Mouse (Mus musculus) E14TG2a.4 (cell line): ENCODE data around the gene Boc.

Source experiments
- H3K27me3 ChIP-seq: 2 replicates; pipeline ENCODE4 v1.6.1; 2014; ENCODE audit warnings: low read length, control low read depth; ENCODE audit not compliant: insufficient read depth
- H3K36me3 ChIP-seq: 2 replicates; pipeline ENCODE4 v1.6.1; 2014; ENCODE audit warnings: low read length, control low read depth; ENCODE audit not compliant: insufficient read depth
- H3K4me1 ChIP-seq: replicated peaks from 2 replicates; pipeline ENCODE4 v1.6.1; 2014; ENCODE audit warnings: low read depth, low read length, control low read depth
- H3K4me3 ChIP-seq: replicated peaks from 2 replicates; pipeline ENCODE4 v1.5.1; 2014; ENCODE audit warnings: mild to moderate bottlenecking, low read length
- H3K9me3 ChIP-seq: 2 replicates; pipeline ENCODE4 v1.6.1; 2014; ENCODE audit warnings: low read length, control low read depth
- CTCF ChIP-seq: conservative IDR thresholded peaks from 2 replicates; pipeline ENCODE4 v1.5.1; 2014; ENCODE audit warnings: low read length
- NANOG ChIP-seq: IDR thresholded peaks from 2 replicates; pipeline ENCODE4 v1.6.1; 2014; ENCODE audit warnings: borderline replicate concordance, low read length, mixed read lengths
- POU5F1 ChIP-seq: IDR thresholded peaks from 2 replicates; pipeline ENCODE4 v1.6.1; 2014; ENCODE audit warnings: low read length, borderline replicate concordance

The Boc gene

DNA sequence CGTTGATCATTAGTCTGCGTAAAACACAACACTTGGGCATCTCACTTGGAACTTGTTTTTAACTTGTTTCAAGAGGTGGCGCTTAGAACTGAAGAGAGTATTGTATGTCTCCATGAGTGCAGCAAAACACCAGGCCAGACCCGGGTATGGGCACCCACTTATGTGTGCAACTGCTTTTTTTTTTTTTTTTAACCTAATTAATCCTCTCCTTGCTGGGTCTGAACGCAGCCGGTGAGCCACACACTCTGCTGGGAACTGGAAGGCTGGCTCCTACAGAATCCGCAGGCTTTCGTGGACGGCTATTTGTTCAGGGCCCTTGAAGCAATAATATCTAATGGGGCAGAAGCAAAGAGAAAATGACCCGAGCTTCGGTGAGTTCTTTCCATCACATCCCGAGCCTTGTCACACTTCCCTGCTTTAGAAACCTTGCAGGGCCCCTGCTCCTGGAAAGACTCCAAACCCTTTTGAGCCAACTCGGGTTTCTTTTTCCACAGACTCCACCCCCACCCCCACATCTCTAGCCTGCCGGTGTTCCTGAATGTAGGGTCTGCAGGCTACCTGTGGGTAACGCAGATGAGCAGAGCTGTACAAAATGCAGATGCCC, 20.8 kb upstream of the Boc start:
- Histone ChIP-seq H3K36me3 (no peaks in the 10 kb centered on the region), H3K4me1 (peaks cover 26% of the 10 kb centered on the region), H3K27me3 (peaks cover 21% of the 10 kb centered on the region), H3K9me3 (peaks cover 12% of the 10 kb centered on the region), H3K4me3 (peak overlapping the region; percentile 48)
- TF ChIP-seq POU5F1 (no peak), NANOG (no peak), CTCF (no peak)

DNA sequence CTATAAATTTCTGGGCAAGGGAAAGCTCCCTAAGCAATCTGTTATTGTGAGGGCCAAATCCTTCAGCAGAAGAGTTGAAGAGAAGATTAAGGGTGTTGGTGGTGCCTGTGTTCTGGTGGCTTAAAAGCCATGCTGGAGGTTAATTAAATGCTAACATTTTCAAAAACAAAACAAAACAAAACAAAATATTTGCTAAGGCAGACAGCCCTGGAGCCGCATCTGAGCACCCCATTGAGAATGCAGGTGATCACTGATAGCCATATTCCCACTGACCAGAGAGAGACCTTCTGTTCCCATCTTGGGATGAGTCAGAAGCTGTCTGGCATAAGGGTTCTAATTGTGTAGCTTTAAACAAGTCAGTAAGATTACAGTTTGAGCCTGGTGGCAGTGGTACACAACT, 19.9 kb upstream of the Boc start:
- H3K9me3 ChIP-seq = peaks cover 12% of the 10 kb centered on the region
- peaks cover 21% of the 10 kb centered on the region for H3K4me1 ChIP-seq
- no peak overlapping the region for H3K4me3 ChIP-seq
- no peak for TF ChIP-seq POU5F1
- no peak for TF ChIP-seq NANOG
- no peak for TF ChIP-seq CTCF
- H3K27me3 ChIP-seq = peaks cover 13% of the 10 kb centered on the region
- no peaks in the 10 kb centered on the region for H3K36me3 ChIP-seq

DNA sequence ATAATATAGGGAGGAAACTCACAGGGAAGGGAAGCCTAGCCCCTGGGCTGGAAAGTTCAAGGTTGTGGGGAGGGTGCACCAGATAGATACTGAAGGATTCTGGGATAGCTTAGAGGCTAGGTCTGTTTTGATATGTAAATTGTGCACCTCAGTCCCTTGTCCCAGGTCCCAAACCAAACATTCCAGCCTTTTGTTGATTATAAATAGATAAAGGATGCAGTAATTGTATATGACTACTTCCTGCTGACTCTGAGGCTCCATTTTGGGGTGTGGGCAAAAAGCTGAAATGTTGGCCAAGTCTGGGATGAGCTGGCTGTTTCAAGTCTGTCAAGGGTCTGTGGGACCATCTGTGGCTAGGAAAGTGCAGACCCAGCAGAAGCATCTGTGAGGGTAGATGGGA, 9.4 kb upstream of the Boc start:
- Histone ChIP-seq H3K27me3 (peaks cover 27% of the 10 kb centered on the region), H3K4me3 (no peak overlapping the region), H3K36me3 (no peaks in the 10 kb centered on the region), H3K9me3 (no peaks in the 10 kb centered on the region), H3K4me1 (peaks cover 32% of the 10 kb centered on the region)
- TF ChIP-seq POU5F1 (no peak), NANOG (peak; percentile 20; the same call in 1 of the 2 replicates), CTCF (no peak)

DNA sequence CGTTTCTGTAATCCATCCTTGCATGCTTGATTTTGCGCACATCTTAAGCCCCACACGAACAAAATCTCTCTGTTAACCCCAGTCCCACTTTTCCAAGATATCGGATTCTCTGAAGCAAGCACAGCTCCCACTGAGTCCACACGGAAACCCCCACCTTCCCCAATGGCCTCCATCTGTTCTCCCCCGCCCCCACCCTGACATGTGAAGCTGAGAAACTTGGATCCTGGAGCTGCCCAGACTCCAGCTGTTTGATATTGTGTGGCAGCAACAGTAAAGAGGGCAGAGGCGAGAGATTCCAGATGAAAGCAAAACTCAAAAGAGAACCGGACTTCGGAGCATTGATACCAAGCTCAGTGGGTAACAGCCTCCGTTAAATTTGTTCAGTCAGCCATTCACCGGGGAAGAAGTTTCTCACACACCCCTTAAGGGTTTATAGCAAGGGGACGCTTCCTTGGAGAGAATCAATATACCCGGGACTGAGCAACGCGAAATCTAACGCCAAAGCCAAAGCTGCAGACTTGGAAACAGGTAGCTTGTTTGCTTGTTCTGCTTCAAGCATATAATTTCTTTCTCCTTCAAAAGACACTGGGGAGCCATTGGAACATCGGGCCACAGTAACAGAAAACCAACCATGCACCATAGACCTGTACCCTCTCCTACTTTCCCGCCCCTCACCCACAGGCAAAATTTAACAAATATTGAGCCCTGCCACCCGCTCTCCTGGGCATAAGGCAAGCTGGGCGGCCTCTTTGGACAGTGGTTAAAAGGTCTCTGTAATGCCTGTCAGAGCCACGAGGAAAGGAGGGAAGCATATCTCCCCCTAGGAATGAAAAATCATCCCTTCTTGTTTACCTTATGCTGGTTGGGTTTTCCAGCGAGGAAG, 6.9 kb upstream of the Boc start:
- no peak for TF ChIP-seq NANOG
- TF ChIP-seq CTCF = no peak
- TF ChIP-seq POU5F1 = no peak
- H3K4me1 ChIP-seq = peaks cover 34% of the 10 kb centered on the region
- peaks cover 30% of the 10 kb centered on the region for H3K27me3 ChIP-seq
- no peaks in the 10 kb centered on the region for H3K36me3 ChIP-seq
- peak overlapping the region; percentile 41 for H3K4me3 ChIP-seq
- no peaks in the 10 kb centered on the region for H3K9me3 ChIP-seq

DNA sequence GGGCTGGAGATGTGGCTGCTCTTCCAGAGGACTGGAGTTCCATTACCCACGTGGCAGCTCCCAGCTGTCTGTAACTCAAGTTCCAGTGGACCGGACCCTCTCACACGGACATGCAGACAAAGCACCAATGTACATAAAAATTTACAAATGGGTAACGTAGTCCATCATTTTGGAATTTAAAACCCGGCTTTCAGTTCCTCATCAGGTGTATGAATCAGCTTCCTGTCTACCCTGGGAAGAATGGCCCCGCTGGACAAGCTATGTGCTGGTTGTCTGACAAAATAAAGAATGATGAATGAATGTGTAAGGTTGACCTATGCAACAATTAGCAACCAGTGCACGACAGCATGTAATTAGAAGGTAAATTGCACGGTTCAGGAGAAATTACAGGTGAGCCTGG, 5.7 kb upstream of the Boc start:
- no peaks in the 10 kb centered on the region for H3K36me3 ChIP-seq
- no peak overlapping the region for H3K4me3 ChIP-seq
- H3K4me1 ChIP-seq = peaks cover 35% of the 10 kb centered on the region
- TF ChIP-seq NANOG (no peak), POU5F1 (no peak), CTCF (no peak)
- no peaks in the 10 kb centered on the region for H3K9me3 ChIP-seq
- H3K27me3 ChIP-seq = peaks cover 33% of the 10 kb centered on the region

DNA sequence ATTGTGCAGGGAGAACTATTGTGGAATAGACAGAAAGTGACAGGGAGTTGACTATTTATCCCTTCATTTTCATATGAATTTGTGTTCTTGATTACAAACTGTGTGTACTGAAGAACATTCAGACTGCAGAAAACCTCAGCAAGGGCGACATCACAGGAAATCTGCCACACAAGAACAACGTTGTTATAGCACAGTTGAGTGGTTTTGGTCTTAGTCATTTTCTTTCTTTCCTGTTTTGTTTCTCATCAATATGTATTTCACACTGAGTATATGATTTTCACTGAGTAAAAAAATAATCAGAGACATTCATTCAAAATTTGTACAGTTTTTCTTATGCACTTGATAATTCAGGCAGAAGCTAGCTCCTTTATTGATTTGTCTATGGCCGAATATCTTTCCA, 3.4 kb upstream of the Boc start:
- no peak for TF ChIP-seq POU5F1
- no peak for TF ChIP-seq NANOG
- no peak for TF ChIP-seq CTCF
- no peaks in the 10 kb centered on the region for H3K36me3 ChIP-seq

DNA sequence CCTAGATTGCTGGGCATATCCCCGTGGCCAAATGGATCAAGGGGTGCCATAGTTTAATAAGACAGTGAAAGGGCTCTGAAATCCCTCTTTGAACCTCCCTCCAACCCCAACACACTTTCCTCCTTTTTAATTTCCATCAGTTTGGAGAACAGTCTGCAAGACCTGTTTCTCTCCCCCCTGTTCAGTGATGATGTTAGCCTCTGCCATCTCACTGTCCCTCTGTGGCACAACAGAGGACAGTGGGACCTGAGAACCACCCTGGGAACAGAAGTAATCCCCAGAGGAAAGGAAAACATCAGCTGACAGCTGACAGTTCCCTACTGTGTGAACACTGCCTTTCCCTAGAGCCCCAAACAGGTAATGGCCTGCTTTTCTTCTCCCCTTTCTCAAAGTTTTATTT, 1.5 kb upstream of the Boc start:
- Histone ChIP-seq H3K4me3 (no peak overlapping the region), H3K27me3 (peaks cover 56% of the 10 kb centered on the region), H3K9me3 (no peaks in the 10 kb centered on the region), H3K4me1 (peaks cover 17% of the 10 kb centered on the region), H3K36me3 (no peaks in the 10 kb centered on the region)
- TF ChIP-seq NANOG (no peak), POU5F1 (no peak)

More for the DNA sequence above, 3.4 kb upstream of the Boc start:
- Histone ChIP-seq H3K4me3 (no peak overlapping the region), H3K4me1 (peaks cover 29% of the 10 kb centered on the region), H3K9me3 (no peaks in the 10 kb centered on the region), H3K27me3 (peaks cover 54% of the 10 kb centered on the region)

DNA sequence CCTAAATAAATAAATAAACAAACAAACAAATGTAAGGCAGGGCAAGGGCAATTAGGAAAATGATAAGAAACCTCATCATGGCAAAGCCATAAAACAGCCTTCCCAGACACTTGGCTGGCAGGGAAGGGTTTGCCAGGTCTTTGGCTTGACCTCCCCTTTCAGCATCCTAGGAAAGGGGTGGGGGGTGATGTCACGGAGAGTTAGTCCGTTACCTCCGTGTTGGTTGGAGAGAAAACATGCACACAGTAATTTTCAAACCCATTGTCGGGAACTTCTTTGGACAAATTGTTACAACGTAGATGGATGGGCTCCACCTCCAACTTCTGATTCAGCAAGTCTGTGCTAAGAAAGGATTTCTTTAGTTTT, 616 bp upstream of the Boc start:
- H3K9me3 ChIP-seq = no peaks in the 10 kb centered on the region
- H3K4me3 ChIP-seq = no peak overlapping the region
- peaks cover 53% of the 10 kb centered on the region for H3K27me3 ChIP-seq
- H3K4me1 ChIP-seq = peaks cover 14% of the 10 kb centered on the region
- TF ChIP-seq CTCF (no peak), POU5F1 (no peak), NANOG (no peak)
- H3K36me3 ChIP-seq = no peaks in the 10 kb centered on the region
